Mouse (Mus musculus) neural tube, embryonic 11.5 days (tissue): ENCODE data around the gene Catsperz. TPM values are rescaled to one million over a fixed set of nuclear protein-coding genes. Genes with fewer than 3 reads are reported as not detected.
A peak's percentile ranks its signal among the peaks of the same experiment; 100 is the strongest.
"Not testable (repeated sequence)": the region's sequence is repeated elsewhere in the genome, so short reads cannot be mapped to it uniquely, and the experiment has no call there.

Experiments used
- ATAC-seq: fragments of 200-750 bp; cut with Nextera tagmentation; 2 replicates; pipeline ENCODE4 v1.8.0; 2017; ENCODE audit warnings: moderate number of reproducible peaks, mild to moderate bottlenecking, moderate TSS enrichment, moderate library complexity; ENCODE audit not compliant: insufficient read depth, low FRiP score, low TSS enrichment
- DNase-seq: peaks from one replicate; pipeline ENCODE4 v3.0.0-alpha.2; 2015; ENCODE audit warnings: low spot score
- H3K27ac ChIP-seq: fragments of 300-500 bp; sonication (generic); 2 replicates; pipeline ENCODE4 v1.5.1; 2014; ENCODE audit warnings: low read depth, mild to moderate bottlenecking, low read length
- H3K27me3 ChIP-seq: fragments of 300-500 bp; sonication (generic); 2 replicates; pipeline ENCODE4 v1.6.1; 2014; ENCODE audit warnings: mild to moderate bottlenecking, low read length, mixed read lengths; ENCODE audit not compliant: control insufficient read depth, insufficient read depth
- H3K36me3 ChIP-seq: fragments of 300-500 bp; sonication (generic); 2 replicates; pipeline ENCODE4 v1.6.1; 2014; ENCODE audit warnings: mild to moderate bottlenecking, low read length, moderate library complexity, mixed read lengths; ENCODE audit not compliant: control insufficient read depth, insufficient read depth
- H3K4me1 ChIP-seq: fragments of 300-500 bp; sonication (generic); 2 replicates; pipeline ENCODE4 v1.6.1; 2014; ENCODE audit warnings: low read length, mixed read lengths; ENCODE audit not compliant: control insufficient read depth, insufficient read depth
- H3K4me2 ChIP-seq: fragments of 300-500 bp; sonication (generic); 2 replicates; pipeline ENCODE4 v1.6.1; 2014; ENCODE audit warnings: low read depth, mild to moderate bottlenecking, moderate library complexity
- H3K4me3 ChIP-seq: fragments of 300-500 bp; sonication (generic); 2 replicates; pipeline ENCODE4 v1.5.1; 2014; ENCODE audit warnings: low read depth, low read length
- H3K9ac ChIP-seq: fragments of 300-500 bp; sonication (generic); 2 replicates; pipeline ENCODE4 v1.6.1; 2014; ENCODE audit warnings: mild to moderate bottlenecking, low read length
- H3K9me3 ChIP-seq: fragments of 300-500 bp; sonication (generic); 2 replicates; pipeline ENCODE4 v1.6.1; 2016; ENCODE audit warnings: low read length; ENCODE audit not compliant: control insufficient read depth
- WGBS: fragments of 180-500 bp; shearing (Covaris S2); extraction: QIAGEN DNeasy Blood & Tissue Kit; methylation state at CpG from one replicate; pipeline ENCODE4 v1.1.7; 2014; 5-methylcytosine and 5-hydroxymethylcytosine counted together
- polyA plus RNA-seq: library from polyadenylated mRNA; unstranded; fragments of >200 nt; fragmentation: Nextera tagmentation; extraction: Ambion mirVana; gene quantifications from 2 replicates; pipeline ENCODE4 v1.2.1, GENCODE M21; 2014

The Catsperz gene
- polyA plus RNA-seq, 1 experiment from 2014 or later = 0.77 TPM

GRCm38 (mm10) chr19:6915276-6915675 is 9.9 kb downstream of the Catsperz start:
- ATAC-seq (no peak), DNase-seq (no peak)
- no peak overlapping the region for H3K27ac ChIP-seq
- 94% methylated on average over 4 of the region's 4 CpGs for WGBS
- peaks cover 9% of the 10 kb centered on the region for H3K4me1 ChIP-seq
- no peak overlapping the region for H3K4me2 ChIP-seq
- H3K4me3 ChIP-seq = no peak overlapping the region
- no peak overlapping the region for H3K9ac ChIP-seq
- H3K9me3 ChIP-seq = no peaks in the 10 kb centered on the region
- H3K27me3 ChIP-seq = no peaks in the 10 kb centered on the region
- peaks cover 9% of the 10 kb centered on the region; the same call in 1 of the 2 replicates for H3K36me3 ChIP-seq

- Histone ChIP-seq H3K27me3 (no peaks in the 10 kb centered on the region), H3K36me3 (peaks cover 9% of the 10 kb centered on the region; the same call in 1 of the 2 replicates), H3K4me3 (no peak overlapping the region), H3K4me2 (no peak overlapping the region), H3K9me3 (no peaks in the 10 kb centered on the region), H3K27ac (no peak overlapping the region), H3K4me1 (peaks cover 4% of the 10 kb centered on the region), H3K9ac (no peak overlapping the region)
- DNase-seq (no peak), ATAC-seq (no peak)
- WGBS = 94% methylated on average over 9 of the region's 9 CpGs
Observed at GRCm38 (mm10) chr19:6914540-6914939, 10.6 kb downstream of the Catsperz start.

GRCm38 (mm10) chr19:6913991-6914390 is 11.2 kb downstream of the Catsperz start:
- DNase-seq (no peak), ATAC-seq (no peak)
- no peak overlapping the region for H3K4me2 ChIP-seq
- H3K4me3 ChIP-seq = no peak overlapping the region
- peaks cover 6% of the 10 kb centered on the region for H3K4me1 ChIP-seq
- 85% methylated on average over 11 of the region's 11 CpGs for WGBS
- H3K9me3 ChIP-seq = no peaks in the 10 kb centered on the region
- no peak overlapping the region for H3K27ac ChIP-seq
- peaks cover 9% of the 10 kb centered on the region; the same call in 1 of the 2 replicates for H3K36me3 ChIP-seq
- H3K27me3 ChIP-seq = no peaks in the 10 kb centered on the region
- no peak overlapping the region for H3K9ac ChIP-seq

GRCm38 (mm10) chr19:6913036-6913435 is 12.1 kb downstream of the Catsperz start:
- Histone ChIP-seq H3K4me1 (peaks cover 14% of the 10 kb centered on the region), H3K27me3 (no peaks in the 10 kb centered on the region), H3K27ac (no peak overlapping the region), H3K4me3 (no peak overlapping the region), H3K9ac (no peak overlapping the region), H3K36me3 (peaks cover 9% of the 10 kb centered on the region; the same call in 1 of the 2 replicates), H3K4me2 (no peak overlapping the region), H3K9me3 (no peaks in the 10 kb centered on the region)
- 93% methylated on average over 6 of the region's 6 CpGs for WGBS
- ATAC-seq = no peak
- DNase-seq = no peak

- H3K4me1 ChIP-seq = peaks cover 14% of the 10 kb centered on the region
- no peaks in the 10 kb centered on the region for H3K9me3 ChIP-seq
- ATAC-seq = no peak
- no peaks in the 10 kb centered on the region for H3K27me3 ChIP-seq
- H3K27ac ChIP-seq = no peak overlapping the region
- H3K36me3 ChIP-seq = peaks cover 9% of the 10 kb centered on the region; the same call in 1 of the 2 replicates
- H3K4me2 ChIP-seq = no peak overlapping the region
- no peak overlapping the region for H3K9ac ChIP-seq
- H3K4me3 ChIP-seq = no peak overlapping the region
- DNase-seq = no peak
- WGBS = 94% methylated on average over 15 of the region's 15 CpGs
Observed at GRCm38 (mm10) chr19:6912205-6912970, 12.8 kb downstream of the Catsperz start.

GRCm38 (mm10) chr19:6911101-6912074 is 13.8 kb downstream of the Catsperz start:
- Histone ChIP-seq H3K4me1 (peaks cover 14% of the 10 kb centered on the region), H3K4me2 (peak overlapping the region; percentile 25), H3K36me3 (peaks cover 14% of the 10 kb centered on the region), H3K4me3 (peak overlapping the region; percentile 22; the same call in 1 of the 2 replicates), H3K27me3 (no peaks in the 10 kb centered on the region), H3K27ac (no peak overlapping the region), H3K9me3 (no peaks in the 10 kb centered on the region), H3K9ac (peak overlapping the region; percentile 28; the same call in 1 of the 2 replicates)
- DNase-seq (no peak), ATAC-seq (no peak)
- WGBS = 84% methylated on average over 17 of the region's 19 CpGs

- Histone ChIP-seq H3K9ac (peak overlapping the region; percentile 75), H3K4me3 (peak overlapping the region; percentile 65), H3K27ac (peak overlapping the region; percentile 94), H3K4me2 (peak overlapping the region; percentile 86), H3K36me3 (peaks cover 16% of the 10 kb centered on the region), H3K4me1 (peaks cover 14% of the 10 kb centered on the region)
- ATAC-seq (peak; percentile 37), DNase-seq (peak; percentile 71)
- WGBS = under 1% methylated on average over 23 of the region's 30 CpGs
- H3K9me3 ChIP-seq, H3K27me3 ChIP-seq: not testable (repeated sequence)
Observed at GRCm38 (mm10) chr19:6910306-6910705, 14.9 kb downstream of the Catsperz start.

- peak; percentile 93 for DNase-seq
- H3K27me3 ChIP-seq = no peaks in the 10 kb centered on the region
- H3K27ac ChIP-seq = peak within 1 kb of the TSS; percentile 94
- peak; percentile 88 for ATAC-seq
- H3K4me3 ChIP-seq = peak within 1 kb of the TSS; percentile 65
- WGBS = under 1% methylated on average over 65 of the region's 65 CpGs
- H3K9ac ChIP-seq = peak within 1 kb of the TSS; percentile 75
- peaks cover 16% of the 10 kb centered on the region for H3K36me3 ChIP-seq
- H3K4me2 ChIP-seq = peak within 1 kb of the TSS; percentile 86
- H3K4me1 ChIP-seq = peaks cover 14% of the 10 kb centered on the region
- no peaks in the 10 kb centered on the region for H3K9me3 ChIP-seq
Observed at GRCm38 (mm10) chr19:6909507-6910289, 15.5 kb downstream of the Catsperz start, which contains the start of the genes Trmt112 and Prdx5. Trmt112 (plus strand) TSS chr19:6909698. Prdx5 (minus strand) TSS chr19:6910106.
